Mouse (Mus musculus): Measurements from ENCODE around the gene Ttc7b. TPM values are rescaled to one million over a fixed set of nuclear protein-coding genes. Genes with fewer than 3 reads are reported as not detected.

Ttc7b gene
- polyA plus RNA-seq, 1 experiment from 2014 or later, result 3.5 TPM

DNA sequence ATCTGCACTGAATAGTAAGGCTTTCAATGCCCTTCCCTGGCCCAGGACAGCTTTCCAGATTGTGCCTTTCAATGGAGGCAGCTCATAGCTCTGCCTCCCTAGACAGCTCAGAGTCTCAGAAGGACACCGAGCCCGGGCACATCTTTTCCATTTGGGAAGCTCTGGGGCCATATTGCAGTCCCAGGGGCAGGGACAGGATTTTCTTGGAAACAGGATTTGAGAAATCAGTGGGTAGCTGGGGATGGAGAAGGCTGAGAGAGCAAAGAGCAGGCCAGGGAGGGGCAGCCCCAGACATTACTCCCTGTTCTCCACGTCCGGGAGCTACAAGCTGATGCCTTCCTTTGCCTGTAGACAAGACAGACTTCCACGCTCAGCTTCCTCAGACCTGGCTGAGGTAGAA lies 9.0 kb upstream of the Ttc7b start:
- no peak overlapping the region for H3K27ac ChIP-seq (ENCODE audit: low read length)
- H3K4me3 ChIP-seq (replicated peaks; ENCODE audit: low read length), result no peak overlapping the region
- H3K27me3 ChIP-seq (ENCODE audit: control insufficient read depth, insufficient read depth, low read length), result no peaks in the 10 kb centered on the region
- H3K4me1 ChIP-seq (ENCODE audit: control insufficient read depth, insufficient read depth, low read length), result peaks cover 7% of the 10 kb centered on the region
- no peaks in the 10 kb centered on the region for H3K9me3 ChIP-seq (replicated peaks; ENCODE audit: control insufficient read depth, low read length)
- no peaks in the 10 kb centered on the region for H3K36me3 ChIP-seq (ENCODE audit: control insufficient read depth, insufficient read depth, low read length)
- H3K4me2 ChIP-seq (ENCODE audit: low read depth, low read length), result no peak overlapping the region
- no peak for ATAC-seq (ENCODE audit: insufficient read depth, low FRiP score)
- H3K9ac ChIP-seq (ENCODE audit: low read length), result no peak overlapping the region
- WGBS, result 84% methylated on average over 5 of the region's 5 CpGs

- Histone ChIP-seq H3K4me1 (ENCODE audit: control insufficient read depth, insufficient read depth, low read length) (peaks cover 7% of the 10 kb centered on the region), H3K9me3 (replicated peaks; ENCODE audit: control insufficient read depth, low read length) (no peaks in the 10 kb centered on the region), H3K9ac (ENCODE audit: low read length) (peak overlapping the region; percentile 52; the same call in 1 of the 2 replicates), H3K4me3 (replicated peaks; ENCODE audit: low read length) (no peak overlapping the region), H3K36me3 (ENCODE audit: control insufficient read depth, insufficient read depth, low read length) (no peaks in the 10 kb centered on the region), H3K27ac (ENCODE audit: low read length) (no peak overlapping the region), H3K27me3 (ENCODE audit: control insufficient read depth, insufficient read depth, low read length) (no peaks in the 10 kb centered on the region), H3K4me2 (ENCODE audit: low read depth, low read length) (no peak overlapping the region)
- 29% methylated on average over 8 of the region's 8 CpGs for WGBS
- ATAC-seq (ENCODE audit: insufficient read depth, low FRiP score), result peak; percentile 18; the same call in 1 of the 2 replicates
Observed at GRCm38 (mm10) chr12:100529172-100529571, 8.5 kb upstream of the Ttc7b start.

DNA sequence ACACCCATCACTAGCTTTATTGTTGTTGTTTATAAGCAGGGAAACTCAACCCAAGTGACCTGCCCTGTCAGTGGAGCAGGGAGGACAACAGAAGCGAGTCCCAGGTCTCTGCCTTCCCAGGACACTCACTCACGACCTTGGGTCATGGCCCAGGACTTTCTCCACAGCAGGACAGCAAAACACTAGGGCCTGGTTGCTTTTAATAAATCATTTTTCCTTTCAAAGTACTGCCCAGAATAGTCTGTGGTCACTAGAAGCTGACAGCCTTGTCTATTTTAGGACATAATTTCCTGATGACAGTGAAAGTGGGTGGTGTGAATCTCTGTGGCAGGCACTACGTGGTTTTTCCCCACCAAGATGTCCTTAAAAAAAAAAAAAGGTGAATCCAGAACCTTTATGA lies 7.6 kb upstream of the Ttc7b start:
- no peak overlapping the region for H3K27ac ChIP-seq (ENCODE audit: low read length)
- H3K9ac ChIP-seq (ENCODE audit: low read length), result no peak overlapping the region
- no peak overlapping the region for H3K4me2 ChIP-seq (ENCODE audit: low read depth, low read length)
- H3K4me1 ChIP-seq (ENCODE audit: control insufficient read depth, insufficient read depth, low read length), result peaks cover 7% of the 10 kb centered on the region
- no peak for ATAC-seq (ENCODE audit: insufficient read depth, low FRiP score)
- no peaks in the 10 kb centered on the region for H3K9me3 ChIP-seq (replicated peaks; ENCODE audit: control insufficient read depth, low read length)
- H3K4me3 ChIP-seq (replicated peaks; ENCODE audit: low read length), result no peak overlapping the region
- WGBS, result 63% methylated on average over 3 of the region's 3 CpGs
- no peaks in the 10 kb centered on the region for H3K36me3 ChIP-seq (ENCODE audit: control insufficient read depth, insufficient read depth, low read length)
- no peaks in the 10 kb centered on the region for H3K27me3 ChIP-seq (ENCODE audit: control insufficient read depth, insufficient read depth, low read length)

GRCm38 (mm10) chr12:100527753-100528152 lies 7.1 kb upstream of the Ttc7b start:
- peaks cover 7% of the 10 kb centered on the region for H3K4me1 ChIP-seq (ENCODE audit: control insufficient read depth, insufficient read depth, low read length)
- peak; percentile 92 for ATAC-seq (ENCODE audit: insufficient read depth, low FRiP score)
- no peaks in the 10 kb centered on the region for H3K27me3 ChIP-seq (ENCODE audit: control insufficient read depth, insufficient read depth, low read length)
- H3K4me2 ChIP-seq (ENCODE audit: low read depth, low read length), result peak overlapping the region; percentile 50
- no peaks in the 10 kb centered on the region for H3K9me3 ChIP-seq (replicated peaks; ENCODE audit: control insufficient read depth, low read length)
- H3K36me3 ChIP-seq (ENCODE audit: control insufficient read depth, insufficient read depth, low read length), result no peaks in the 10 kb centered on the region
- no peak overlapping the region for H3K9ac ChIP-seq (ENCODE audit: low read length)
- peak overlapping the region; percentile 23; the same call in 1 of the 2 replicates for H3K4me3 ChIP-seq (replicated peaks; ENCODE audit: low read length)
- WGBS, result 13% methylated on average over 9 of the region's 9 CpGs
- no peak overlapping the region for H3K27ac ChIP-seq (ENCODE audit: low read length)

- Histone ChIP-seq H3K27me3 (ENCODE audit: control insufficient read depth, insufficient read depth, low read length) (no peaks in the 10 kb centered on the region), H3K4me3 (replicated peaks; ENCODE audit: low read length) (peak overlapping the region; percentile 23; the same call in 1 of the 2 replicates)
Observed at GRCm38 (mm10) chr12:100527241-100527640, 6.6 kb upstream of the Ttc7b start.

GRCm38 (mm10) chr12:100525939-100526338 lies 5.3 kb upstream of the Ttc7b start:
- Histone ChIP-seq H3K4me3 (replicated peaks; ENCODE audit: low read length) (no peak overlapping the region), H3K9me3 (replicated peaks; ENCODE audit: control insufficient read depth, low read length) (no peaks in the 10 kb centered on the region), H3K4me1 (ENCODE audit: control insufficient read depth, insufficient read depth, low read length) (peaks cover 7% of the 10 kb centered on the region), H3K27me3 (ENCODE audit: control insufficient read depth, insufficient read depth, low read length) (no peaks in the 10 kb centered on the region), H3K27ac (ENCODE audit: low read length) (no peak overlapping the region), H3K9ac (ENCODE audit: low read length) (no peak overlapping the region), H3K36me3 (ENCODE audit: control insufficient read depth, insufficient read depth, low read length) (no peaks in the 10 kb centered on the region), H3K4me2 (ENCODE audit: low read depth, low read length) (no peak overlapping the region)
- no peak for ATAC-seq (ENCODE audit: insufficient read depth, low FRiP score)
- WGBS, result 39% methylated on average over 1 of the region's 1 CpGs

More at GRCm38 (mm10) chr12:100527241-100527640, 6.6 kb upstream of the Ttc7b start:
- Histone ChIP-seq H3K4me2 (ENCODE audit: low read depth, low read length) (peak overlapping the region; percentile 50), H3K4me1 (ENCODE audit: control insufficient read depth, insufficient read depth, low read length) (peaks cover 7% of the 10 kb centered on the region), H3K9ac (ENCODE audit: low read length) (no peak overlapping the region), H3K9me3 (replicated peaks; ENCODE audit: control insufficient read depth, low read length) (no peaks in the 10 kb centered on the region), H3K36me3 (ENCODE audit: control insufficient read depth, insufficient read depth, low read length) (no peaks in the 10 kb centered on the region), H3K27ac (ENCODE audit: low read length) (no peak overlapping the region)
- ATAC-seq (ENCODE audit: insufficient read depth, low FRiP score), result no peak
- WGBS, result 73% methylated on average over 9 of the region's 9 CpGs

DNA sequence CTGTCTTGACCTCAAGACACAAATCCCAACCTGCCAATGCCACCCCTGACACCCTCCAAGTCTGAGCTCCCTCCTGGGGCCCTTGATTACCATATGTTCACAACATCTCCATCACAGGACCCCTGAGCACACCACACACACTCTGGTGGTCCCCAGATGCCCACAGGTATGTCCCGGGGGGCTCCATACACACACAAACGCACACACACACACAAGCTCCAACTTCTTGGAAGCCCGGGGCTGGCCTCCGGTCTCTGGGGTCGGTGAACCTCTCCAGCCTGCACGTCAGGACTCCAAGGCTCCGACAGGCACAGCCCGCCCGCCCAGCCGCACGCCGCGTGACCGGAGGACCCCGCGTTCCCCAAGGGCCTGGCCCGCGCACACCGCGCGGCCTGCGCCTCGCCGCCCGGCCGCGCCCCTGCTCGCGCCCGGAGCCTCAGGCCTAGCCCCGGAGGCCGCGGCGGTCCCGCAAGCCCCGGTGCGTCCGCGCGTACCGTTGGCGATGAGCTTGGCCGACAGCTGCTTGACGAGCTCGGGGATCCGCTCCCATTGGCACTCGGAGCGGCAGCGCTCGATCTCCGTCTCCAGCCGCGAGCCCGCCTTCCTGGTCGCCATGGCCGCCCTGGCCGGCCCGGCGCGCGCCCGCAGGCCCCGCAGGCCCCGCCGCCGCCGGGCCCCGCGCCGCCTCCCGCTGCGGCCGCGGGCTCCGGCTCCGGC lies 391 bp downstream of the Ttc7b start:
- Histone ChIP-seq H3K9me3 (replicated peaks; ENCODE audit: control insufficient read depth, low read length) (no peaks in the 10 kb centered on the region), H3K27me3 (ENCODE audit: control insufficient read depth, insufficient read depth, low read length) (no peaks in the 10 kb centered on the region), H3K4me3 (replicated peaks; ENCODE audit: low read length) (peak overlapping the region; percentile 84), H3K4me2 (ENCODE audit: low read depth, low read length) (peak overlapping the region; percentile 90), H3K9ac (ENCODE audit: low read length) (peak overlapping the region; percentile 96), H3K36me3 (ENCODE audit: control insufficient read depth, insufficient read depth, low read length) (no peaks in the 10 kb centered on the region), H3K4me1 (ENCODE audit: control insufficient read depth, insufficient read depth, low read length) (peaks cover 21% of the 10 kb centered on the region), H3K27ac (ENCODE audit: low read length) (peak overlapping the region; percentile 42; the same call in 1 of the 2 replicates)
- ATAC-seq (ENCODE audit: insufficient read depth, low FRiP score), result peak; percentile 53; the same call in 1 of the 2 replicates
- WGBS, result under 1% methylated on average over 69 of the region's 76 CpGs

GRCm38 (mm10) chr12:100519684-100520076 lies 946 bp downstream of the Ttc7b start:
- peak overlapping the region; percentile 90 for H3K4me2 ChIP-seq (ENCODE audit: low read depth, low read length)
- ATAC-seq (ENCODE audit: insufficient read depth, low FRiP score), result no peak
- H3K36me3 ChIP-seq (ENCODE audit: control insufficient read depth, insufficient read depth, low read length), result no peaks in the 10 kb centered on the region
- H3K9me3 ChIP-seq (replicated peaks; ENCODE audit: control insufficient read depth, low read length), result no peaks in the 10 kb centered on the region
- peak overlapping the region; percentile 42; the same call in 1 of the 2 replicates for H3K27ac ChIP-seq (ENCODE audit: low read length)
- peak overlapping the region; percentile 84 for H3K4me3 ChIP-seq (replicated peaks; ENCODE audit: low read length)
- H3K9ac ChIP-seq (ENCODE audit: low read length), result peak overlapping the region; percentile 96
- peaks cover 21% of the 10 kb centered on the region for H3K4me1 ChIP-seq (ENCODE audit: control insufficient read depth, insufficient read depth, low read length)
- 47% methylated on average over 7 of the region's 7 CpGs for WGBS
- H3K27me3 ChIP-seq (ENCODE audit: control insufficient read depth, insufficient read depth, low read length), result no peaks in the 10 kb centered on the region

- H3K9me3 ChIP-seq (replicated peaks; ENCODE audit: control insufficient read depth, low read length), result no peaks in the 10 kb centered on the region
- no peak overlapping the region for H3K4me2 ChIP-seq (ENCODE audit: low read depth, low read length)
- H3K4me3 ChIP-seq (replicated peaks; ENCODE audit: low read length), result no peak overlapping the region
- H3K27ac ChIP-seq (ENCODE audit: low read length), result no peak overlapping the region
- H3K36me3 ChIP-seq (ENCODE audit: control insufficient read depth, insufficient read depth, low read length), result no peaks in the 10 kb centered on the region
- ATAC-seq (ENCODE audit: insufficient read depth, low FRiP score), result no peak
- no peaks in the 10 kb centered on the region for H3K27me3 ChIP-seq (ENCODE audit: control insufficient read depth, insufficient read depth, low read length)
- H3K9ac ChIP-seq (ENCODE audit: low read length), result no peak overlapping the region
- 71% methylated on average over 9 of the region's 9 CpGs for WGBS
- peaks cover 21% of the 10 kb centered on the region for H3K4me1 ChIP-seq (ENCODE audit: control insufficient read depth, insufficient read depth, low read length)
Observed at GRCm38 (mm10) chr12:100517371-100517770, 3.3 kb downstream of the Ttc7b start.
